Mouse (Mus musculus) G1E (cell line): ENCODE results near the gene Ablim1.

Experiments
- CTCF ChIP-seq: IDR thresholded peaks from 2 replicates; pipeline ENCODE4 v1.5.1; 2012; ENCODE audit warnings: low read depth, low read length, inconsistent platforms, mixed read lengths
- GATA1 ChIP-seq: IDR thresholded peaks from 2 replicates; pipeline ENCODE4 v1.6.1; 2012; ENCODE audit warnings: borderline replicate concordance, low read length, inconsistent platforms, mixed read lengths

DNA sequence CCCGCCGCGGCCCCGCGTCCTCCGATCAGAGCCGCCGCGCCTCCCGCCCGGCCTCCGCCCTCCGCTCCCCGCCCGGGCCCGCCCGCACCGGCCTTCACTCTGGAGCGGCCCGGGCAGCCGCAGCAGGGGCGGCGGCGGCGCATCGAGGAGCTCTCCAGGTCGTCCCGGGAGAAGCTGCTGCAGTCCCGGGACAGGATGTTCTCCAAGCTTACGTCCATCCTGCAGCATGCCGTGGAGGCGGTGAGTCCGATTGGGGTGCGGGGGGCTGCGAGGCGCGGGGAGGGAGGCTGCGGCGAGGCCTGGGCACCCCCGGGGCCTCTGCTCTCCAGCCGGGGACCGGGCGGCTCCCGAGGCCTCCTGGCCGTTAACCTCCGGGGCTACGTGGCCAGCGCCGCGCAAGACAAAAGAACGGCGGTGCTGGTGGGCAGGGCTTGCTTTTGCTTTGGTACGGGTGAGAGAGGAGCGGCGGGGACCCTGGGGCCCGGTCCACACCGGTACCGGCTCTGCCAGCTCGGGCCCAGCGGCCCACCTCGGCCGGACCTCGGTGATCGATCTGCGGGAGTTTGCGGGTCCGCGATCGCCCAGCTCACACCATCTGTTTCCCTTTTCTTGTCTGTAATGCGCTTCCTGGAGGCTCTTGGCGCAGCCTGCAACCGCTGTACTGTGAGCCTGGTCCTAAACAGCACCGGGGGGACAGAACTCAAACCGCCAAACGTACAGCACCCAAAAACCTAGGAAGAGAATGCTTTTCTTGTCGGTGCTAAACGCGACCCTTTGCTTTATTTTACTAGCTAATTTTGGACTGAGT, 46.6 kb upstream of the Ablim1 start:
- TF ChIP-seq CTCF, result no peak
- no peak for TF ChIP-seq GATA1
